Mouse (Mus musculus) heart, embryonic 13.5 days (tissue): ENCODE results near the gene Grip1. TPM values are rescaled to one million over a fixed set of nuclear protein-coding genes. Genes with fewer than 3 reads are reported as not detected.
A peak's percentile ranks its signal among the peaks of the same experiment; 100 is the strongest.

Experiments
- ATAC-seq: fragments of 200-750 bp; cut with Nextera tagmentation; 2 replicates; pipeline ENCODE4 v1.8.0; 2017; ENCODE audit warnings: moderate TSS enrichment; ENCODE audit not compliant: insufficient number of reproducible peaks, low FRiP score, low TSS enrichment; ENCODE audit errors: extremely low read depth
- H3K27ac ChIP-seq: fragments of 300-500 bp; sonication (generic); replicated peaks from 2 replicates; pipeline ENCODE4 v1.5.1; 2015; ENCODE audit warnings: moderate library complexity, mild to moderate bottlenecking, inconsistent platforms
- H3K27me3 ChIP-seq: fragments of 300-500 bp; sonication (generic); replicated peaks from 2 replicates; pipeline ENCODE4 v1.6.1; 2015; ENCODE audit warnings: mild to moderate bottlenecking, inconsistent platforms
- H3K36me3 ChIP-seq: fragments of 300-500 bp; sonication (generic); 2 replicates; pipeline ENCODE4 v1.6.1; 2015; ENCODE audit warnings: mild to moderate bottlenecking, inconsistent platforms
- H3K4me1 ChIP-seq: fragments of 300-500 bp; sonication (generic); 2 replicates; pipeline ENCODE4 v1.6.1; 2015; ENCODE audit warnings: inconsistent platforms
- H3K4me2 ChIP-seq: fragments of 300-500 bp; sonication (generic); 2 replicates; pipeline ENCODE4 v1.6.1; 2015; ENCODE audit warnings: inconsistent platforms, mild to moderate bottlenecking, moderate library complexity
- H3K4me3 ChIP-seq: fragments of 300-500 bp; sonication (generic); 2 replicates; pipeline ENCODE4 v1.5.1; 2015; ENCODE audit warnings: moderate library complexity, mild to moderate bottlenecking, inconsistent platforms
- H3K9ac ChIP-seq: fragments of 300-500 bp; sonication (generic); 2 replicates; pipeline ENCODE4 v1.6.1; 2015; ENCODE audit warnings: inconsistent platforms, mild to moderate bottlenecking, moderate library complexity
- H3K9me3 ChIP-seq: fragments of 300-500 bp; sonication (generic); 2 replicates; pipeline ENCODE4 v1.6.1; 2016; ENCODE audit warnings: inconsistent platforms
- WGBS: fragments of 180-500 bp; shearing (Covaris S2); methylation state at CpG from one replicate; pipeline ENCODE4 v1.1.7; 2015; ENCODE audit warnings: mixed read lengths; 5-methylcytosine and 5-hydroxymethylcytosine counted together
- polyA plus RNA-seq: library from polyadenylated mRNA; unstranded; fragments of >200 nt; fragmentation: Nextera tagmentation; extraction: Ambion mirVana; gene quantifications from 2 replicates; pipeline ENCODE4 v1.2.1, GENCODE M21; 2015

Grip1 gene
- polyA plus RNA-seq, 1 experiment from 2014 or later: 2.0 TPM

GRCm38 (mm10) chr10:119663586-119663985 lies 210.0 kb downstream of the Grip1 start:
- ATAC-seq: no peak
- H3K9ac ChIP-seq: no peak overlapping the region
- H3K4me3 ChIP-seq: no peak overlapping the region
- no peaks in the 10 kb centered on the region for H3K36me3 ChIP-seq
- H3K27me3 ChIP-seq: no peaks in the 10 kb centered on the region
- H3K9me3 ChIP-seq: no peaks in the 10 kb centered on the region
- WGBS: 87% methylated on average over 9 of the region's 9 CpGs
- H3K27ac ChIP-seq: no peak overlapping the region
- peaks cover 3% of the 10 kb centered on the region for H3K4me1 ChIP-seq
- H3K4me2 ChIP-seq: no peak overlapping the region

GRCm38 (mm10) chr10:119666386-119666785 lies 212.8 kb downstream of the Grip1 start:
- no peak overlapping the region for H3K9ac ChIP-seq
- H3K4me1 ChIP-seq: peaks cover 11% of the 10 kb centered on the region
- no peak for ATAC-seq
- no peaks in the 10 kb centered on the region for H3K36me3 ChIP-seq
- no peaks in the 10 kb centered on the region for H3K9me3 ChIP-seq
- 77% methylated on average over 11 of the region's 11 CpGs for WGBS
- no peak overlapping the region for H3K27ac ChIP-seq
- no peaks in the 10 kb centered on the region for H3K27me3 ChIP-seq
- H3K4me3 ChIP-seq: no peak overlapping the region
- H3K4me2 ChIP-seq: no peak overlapping the region

GRCm38 (mm10) chr10:119670456-119670855 lies 216.8 kb downstream of the Grip1 start:
- Histone ChIP-seq H3K9ac (no peak overlapping the region), H3K36me3 (no peaks in the 10 kb centered on the region), H3K27me3 (no peaks in the 10 kb centered on the region), H3K27ac (no peak overlapping the region), H3K4me3 (no peak overlapping the region), H3K9me3 (no peaks in the 10 kb centered on the region), H3K4me1 (peaks cover 13% of the 10 kb centered on the region), H3K4me2 (no peak overlapping the region)
- ATAC-seq: no peak
- 38% methylated on average over 7 of the region's 7 CpGs for WGBS

- no peak for ATAC-seq
- Histone ChIP-seq H3K9ac (no peak overlapping the region), H3K27me3 (no peaks in the 10 kb centered on the region), H3K36me3 (no peaks in the 10 kb centered on the region), H3K4me1 (peaks cover 6% of the 10 kb centered on the region), H3K27ac (no peak overlapping the region), H3K4me2 (no peak overlapping the region), H3K9me3 (no peaks in the 10 kb centered on the region), H3K4me3 (no peak overlapping the region)
- 53% methylated on average over 3 of the region's 3 CpGs for WGBS
These were observed 230.8 kb downstream of the Grip1 start for GRCm38 (mm10) chr10:119684377-119684826.

GRCm38 (mm10) chr10:119691358-119692083 lies 237.9 kb downstream of the Grip1 start:
- peak overlapping the region; percentile 61 for H3K9ac ChIP-seq
- peak overlapping the region; percentile 52 for H3K4me3 ChIP-seq

GRCm38 (mm10) chr10:119692284-119692890 lies 238.8 kb downstream of the Grip1 start:
- H3K9me3 ChIP-seq: no peaks in the 10 kb centered on the region
- no peaks in the 10 kb centered on the region for H3K36me3 ChIP-seq
- WGBS: 4% methylated on average over 26 of the region's 26 CpGs
- peak overlapping the region; percentile 52 for H3K4me3 ChIP-seq
- H3K27me3 ChIP-seq: peaks cover 31% of the 10 kb centered on the region
- H3K4me1 ChIP-seq: peaks cover 16% of the 10 kb centered on the region
- peak overlapping the region; percentile 82 for H3K4me2 ChIP-seq
- H3K9ac ChIP-seq: peak overlapping the region; percentile 51
- ATAC-seq: no peak
- no peak overlapping the region for H3K27ac ChIP-seq

More at GRCm38 (mm10) chr10:119691358-119692083, 237.9 kb downstream of the Grip1 start:
- Histone ChIP-seq H3K36me3 (no peaks in the 10 kb centered on the region), H3K27me3 (peaks cover 31% of the 10 kb centered on the region), H3K9me3 (no peaks in the 10 kb centered on the region), H3K4me1 (peaks cover 16% of the 10 kb centered on the region), H3K27ac (no peak overlapping the region), H3K4me2 (peak overlapping the region; percentile 82)
- ATAC-seq: no peak
- 3% methylated on average over 16 of the region's 16 CpGs for WGBS

- WGBS: 64% methylated on average over 5 of the region's 5 CpGs
- Histone ChIP-seq H3K4me3 (no peak overlapping the region), H3K36me3 (no peaks in the 10 kb centered on the region), H3K27me3 (peaks cover 31% of the 10 kb centered on the region), H3K9ac (no peak overlapping the region), H3K9me3 (no peaks in the 10 kb centered on the region), H3K4me1 (peaks cover 16% of the 10 kb centered on the region), H3K27ac (no peak overlapping the region), H3K4me2 (no peak overlapping the region)
- ATAC-seq: no peak
These were observed 239.8 kb downstream of the Grip1 start for GRCm38 (mm10) chr10:119693400-119693799.

GRCm38 (mm10) chr10:119697257-119697798 lies 243.7 kb downstream of the Grip1 start:
- no peak for ATAC-seq
- Histone ChIP-seq H3K4me1 (peaks cover 4% of the 10 kb centered on the region), H3K9me3 (no peaks in the 10 kb centered on the region), H3K36me3 (no peaks in the 10 kb centered on the region), H3K9ac (no peak overlapping the region), H3K4me3 (no peak overlapping the region), H3K4me2 (no peak overlapping the region), H3K27me3 (peaks cover 11% of the 10 kb centered on the region), H3K27ac (no peak overlapping the region)
- 38% methylated on average over 9 of the region's 9 CpGs for WGBS

GRCm38 (mm10) chr10:119705348-119705747 lies 251.7 kb downstream of the Grip1 start:
- Histone ChIP-seq H3K27me3 (no peaks in the 10 kb centered on the region), H3K4me2 (no peak overlapping the region), H3K4me1 (no peaks in the 10 kb centered on the region), H3K4me3 (no peak overlapping the region), H3K9ac (no peak overlapping the region), H3K9me3 (no peaks in the 10 kb centered on the region), H3K27ac (no peak overlapping the region), H3K36me3 (no peaks in the 10 kb centered on the region)
- no peak for ATAC-seq
- 54% methylated on average over 4 of the region's 4 CpGs for WGBS

- Histone ChIP-seq H3K27ac (no peak overlapping the region), H3K4me3 (no peak overlapping the region), H3K27me3 (no peaks in the 10 kb centered on the region), H3K4me2 (no peak overlapping the region), H3K9me3 (no peaks in the 10 kb centered on the region), H3K36me3 (no peaks in the 10 kb centered on the region), H3K9ac (no peak overlapping the region), H3K4me1 (no peaks in the 10 kb centered on the region)
- WGBS: 74% methylated on average over 4 of the region's 4 CpGs
- ATAC-seq: no peak
These were observed 252.7 kb downstream of the Grip1 start for GRCm38 (mm10) chr10:119706281-119706680.

GRCm38 (mm10) chr10:119706983-119707382 lies 253.4 kb downstream of the Grip1 start:
- ATAC-seq: no peak

More at GRCm38 (mm10) chr10:119706983-119707382, 253.4 kb downstream of the Grip1 start:
- Histone ChIP-seq H3K4me1 (no peaks in the 10 kb centered on the region), H3K4me2 (no peak overlapping the region), H3K4me3 (no peak overlapping the region), H3K27ac (no peak overlapping the region), H3K9me3 (no peaks in the 10 kb centered on the region), H3K9ac (no peak overlapping the region), H3K27me3 (no peaks in the 10 kb centered on the region), H3K36me3 (no peaks in the 10 kb centered on the region)
- WGBS: 86% methylated on average over 10 of the region's 10 CpGs
